Comparison of ENCODE assay signal across 7 mouse cellular contexts in the genomic region with DNA sequence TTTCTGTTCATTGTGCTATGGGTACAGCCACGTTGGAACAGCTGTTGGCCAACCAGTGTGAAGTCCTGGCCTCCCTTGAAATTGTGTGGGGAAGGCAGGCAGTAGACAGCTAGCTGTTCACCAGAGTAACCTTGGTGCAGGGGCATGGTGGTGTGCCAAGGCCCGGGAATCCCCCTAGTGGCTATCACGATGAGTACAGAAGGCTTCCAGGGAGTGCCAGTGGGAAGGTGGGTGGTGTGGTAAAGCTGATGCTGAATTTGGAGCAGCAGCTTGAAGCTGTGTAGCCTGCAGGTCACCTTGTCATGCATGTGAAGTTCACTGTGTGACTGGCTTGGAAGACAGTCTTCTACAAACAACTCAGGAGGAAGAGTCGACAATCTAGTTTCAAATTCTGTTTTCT. TPM values are rescaled to one million over a fixed set of nuclear protein-coding genes. Genes with fewer than 3 reads are reported as not detected.
A peak's percentile ranks its signal among the peaks of the same experiment; 100 is the strongest.
DNase-seq lines count a peak whose midpoint lies in the region; ATAC-seq and TF ChIP-seq lines count a peak whose summit lies in the region.

No protein-coding gene starts in this region.

- no peaks in the 10 kb centered on the region for H3K27me3 ChIP-seq in liver, adult 2 months (ENCODE audit: control insufficient read depth, insufficient read depth, low read length)
- H3K27me3 ChIP-seq in liver, embryonic 11.5 days (replicated peaks; ENCODE audit: control insufficient read depth, insufficient read depth, low read length): no peaks in the 10 kb centered on the region
- H3K27me3 ChIP-seq in hindbrain, embryonic 15.5 days: no peaks in the 10 kb centered on the region

- H3K9ac ChIP-seq in liver, adult 2 months (ENCODE audit: low read depth, low read length): no peak overlapping the region
- no peak overlapping the region for H3K9ac ChIP-seq in liver, embryonic 11.5 days (ENCODE audit: low read depth, low read length)
- H3K9ac ChIP-seq in hindbrain, embryonic 15.5 days: no peak overlapping the region

- WGBS in liver, adult 2 months: 34% methylated on average over 4 of the region's 4 CpGs
- 43% methylated on average over 4 of the region's 4 CpGs for WGBS in liver, embryonic 11.5 days
- WGBS in hindbrain, embryonic 15.5 days: 32% methylated on average over 4 of the region's 4 CpGs

- no peaks in the 10 kb centered on the region for H3K9me3 ChIP-seq in liver, embryonic 11.5 days (ENCODE audit: control insufficient read depth, low read length)
- no peaks in the 10 kb centered on the region for H3K9me3 ChIP-seq in hindbrain, embryonic 15.5 days

- H3K4me1 ChIP-seq in liver, adult 2 months (ENCODE audit: control insufficient read depth, insufficient read depth, low read length): peaks cover 2% of the 10 kb centered on the region; the same call in 1 of the 2 replicates
- no peaks in the 10 kb centered on the region for H3K4me1 ChIP-seq in liver, embryonic 11.5 days (replicated peaks; ENCODE audit: control insufficient read depth, insufficient read depth, low read length)
- H3K4me1 ChIP-seq in cortical plate, adult 2 months (ENCODE audit: control insufficient read depth, insufficient read depth, low read length): peaks cover 17% of the 10 kb centered on the region
- peaks cover 30% of the 10 kb centered on the region for H3K4me1 ChIP-seq in hindbrain, embryonic 15.5 days (replicated peaks)

- H3K27ac ChIP-seq in liver, adult 2 months (replicated peaks; ENCODE audit: insufficient read depth, low read depth, low read length): no peak overlapping the region
- H3K27ac ChIP-seq in liver, embryonic 11.5 days (ENCODE audit: low read depth, low read length): no peak overlapping the region
- no peak overlapping the region for H3K27ac ChIP-seq in cortical plate, adult 2 months (ENCODE audit: insufficient read depth, low read length)
- H3K27ac ChIP-seq in hindbrain, embryonic 15.5 days (replicated peaks): peak overlapping the region; percentile 35

- ATAC-seq in liver, embryonic 11.5 days (replicated peaks; ENCODE audit: low FRiP score): no peak
- no peak for ATAC-seq in hindbrain, embryonic 15.5 days (ENCODE audit: low FRiP score, low read depth)
- ATAC-seq in megakaryocyte-erythroid progenitor cell, adult 5-6 weeks (replicated peaks; ENCODE audit: low FRiP score, low TSS enrichment, poor library complexity, severe bottlenecking): peak; percentile 89

- TF ChIP-seq POLR2A in liver, adult 2 months (IDR thresholded peaks at IDR 0.05; ENCODE audit: extremely low read depth, insufficient read depth, low read length): no peak
- no peak for TF ChIP-seq POLR2A in cortical plate, adult 2 months (IDR thresholded peaks at IDR 0.05; ENCODE audit: extremely low read depth, insufficient read depth, low read length)

- no peak overlapping the region for H3K4me3 ChIP-seq in liver, adult 2 months (ENCODE audit: insufficient read depth, low read depth, low read length)
- no peak overlapping the region for H3K4me3 ChIP-seq in liver, embryonic 11.5 days (ENCODE audit: low read depth, low read length)
- no peak overlapping the region for H3K4me3 ChIP-seq in cortical plate, adult 2 months (ENCODE audit: insufficient read depth, low read length)
- H3K4me3 ChIP-seq in hindbrain, embryonic 15.5 days: no peak overlapping the region

- no peaks in the 10 kb centered on the region for H3K36me3 ChIP-seq in liver, adult 2 months (ENCODE audit: control insufficient read depth, insufficient read depth, low read length)
- no peaks in the 10 kb centered on the region for H3K36me3 ChIP-seq in liver, embryonic 11.5 days (ENCODE audit: control insufficient read depth, insufficient read depth, low read length)
- H3K36me3 ChIP-seq in hindbrain, embryonic 15.5 days: no peaks in the 10 kb centered on the region

- no peak for DNase-seq in liver, adult 2 months (ENCODE audit: extremely low read depth, low read depth, low spot score)
- DNase-seq in liver, embryonic 11.5 days (ENCODE audit: low spot score): no peak
- DNase-seq in NIH3T3 (ENCODE audit: low read depth): peak; percentile 57
- DNase-seq in thymus, postnatal 25 days: peak; percentile 43

- no peak overlapping the region for H3K4me2 ChIP-seq in liver, embryonic 11.5 days
- no peak overlapping the region for H3K4me2 ChIP-seq in hindbrain, embryonic 15.5 days

- peak; percentile 13; the same call in 1 of the 2 replicates for TF ChIP-seq CTCF in liver, adult 2 months (IDR thresholded peaks at IDR 0.05; ENCODE audit: low read depth, low read length)
- TF ChIP-seq CTCF in cortical plate, adult 2 months (IDR thresholded peaks at IDR 0.05; ENCODE audit: extremely low read depth, insufficient read depth, low read length): peak; percentile 40

- H3K79me2 ChIP-seq in liver, adult 2 months (ENCODE audit: control insufficient read depth, insufficient read depth, low read length): no peaks in the 10 kb centered on the region; the same call in 1 of the 2 replicates

RNA-seq across cellular contexts. Expression of gene Eipr1, which starts 32.8 kb away (rescaled TPM):
- total RNA-seq in liver, adult 2 months (2014; rRNA removed): 6.7 and 9.0 TPM in 2 replicates
- polyA plus RNA-seq in liver, adult 2 months (2012; rRNA removed): 16.6 and 18.1 TPM in 2 replicates
- polyA plus RNA-seq in liver, embryonic 11.5 days (2014; fragmentation: Nextera tagmentation; extraction: Ambion mirVana): 39.8 and 40.0 TPM in 2 replicates
- polyA plus RNA-seq in cortical plate, adult 2 months (2012; rRNA removed): 60.0 and 60.1 TPM in 2 replicates
- 70.9 and 71.8 TPM in 2 replicates for polyA plus RNA-seq in hindbrain, embryonic 15.5 days (2015; fragmentation: Nextera tagmentation; extraction: Ambion mirVana)
- total RNA-seq in megakaryocyte-erythroid progenitor cell, adult 5-6 weeks (2014; fragmentation: Nextera tagmentation): 19.9 and 30.0 TPM in 2 replicates
- 23.4 and 29.6 TPM in 2 replicates for total RNA-seq in megakaryocyte-erythroid progenitor cell, adult 5-6 weeks (2017)

RNA-seq across cellular contexts. Expression of gene Trappc12, which starts 34.1 kb away (rescaled TPM):
- total RNA-seq in liver, adult 2 months (2014; rRNA removed): 17.2 and 18.1 TPM in 2 replicates
- polyA plus RNA-seq in liver, adult 2 months (2012; rRNA removed): 13.1 and 14.3 TPM in 2 replicates
- 43.2 and 44.2 TPM in 2 replicates for polyA plus RNA-seq in liver, embryonic 11.5 days (2014; fragmentation: Nextera tagmentation; extraction: Ambion mirVana)
- polyA plus RNA-seq in cortical plate, adult 2 months (2012; rRNA removed): 59.7 TPM in 2 replicates
- 40.2 and 43.1 TPM in 2 replicates for polyA plus RNA-seq in hindbrain, embryonic 15.5 days (2015; fragmentation: Nextera tagmentation; extraction: Ambion mirVana)
- 49.1 and 67.5 TPM in 2 replicates for total RNA-seq in megakaryocyte-erythroid progenitor cell, adult 5-6 weeks (2014; fragmentation: Nextera tagmentation)
- total RNA-seq in megakaryocyte-erythroid progenitor cell, adult 5-6 weeks (2017): 58.3 and 64.0 TPM in 2 replicates

Comparison
In these comparisons a context has a peak if more than half of its experiments do, and no peak if none do; other contexts are left out.
1. DNase-seq: peak in NIH3T3 (single experiment) and thymus, postnatal 25 days (single experiment); none in liver, adult 2 months (single experiment) and liver, embryonic 11.5 days (single experiment).